Mouse (Mus musculus) cerebellum, postnatal 4 days (tissue): ENCODE results near the gene Zfp960.
A peak's percentile ranks its signal among the peaks of the same experiment; 100 is the strongest.
"Not testable (repeated sequence)": the region's sequence is repeated elsewhere in the genome, so short reads cannot be mapped to it uniquely, and the experiment has no call there.

ENCODE experiments used
- DNase-seq, 2 experiments: peaks; one replicate each; pipeline ENCODE4 v3.0.0; 2022; ENCODE audit warnings: low spot score in 2 of 2, mixed read lengths in 1 of 2

Gene Zfp960

DNA sequence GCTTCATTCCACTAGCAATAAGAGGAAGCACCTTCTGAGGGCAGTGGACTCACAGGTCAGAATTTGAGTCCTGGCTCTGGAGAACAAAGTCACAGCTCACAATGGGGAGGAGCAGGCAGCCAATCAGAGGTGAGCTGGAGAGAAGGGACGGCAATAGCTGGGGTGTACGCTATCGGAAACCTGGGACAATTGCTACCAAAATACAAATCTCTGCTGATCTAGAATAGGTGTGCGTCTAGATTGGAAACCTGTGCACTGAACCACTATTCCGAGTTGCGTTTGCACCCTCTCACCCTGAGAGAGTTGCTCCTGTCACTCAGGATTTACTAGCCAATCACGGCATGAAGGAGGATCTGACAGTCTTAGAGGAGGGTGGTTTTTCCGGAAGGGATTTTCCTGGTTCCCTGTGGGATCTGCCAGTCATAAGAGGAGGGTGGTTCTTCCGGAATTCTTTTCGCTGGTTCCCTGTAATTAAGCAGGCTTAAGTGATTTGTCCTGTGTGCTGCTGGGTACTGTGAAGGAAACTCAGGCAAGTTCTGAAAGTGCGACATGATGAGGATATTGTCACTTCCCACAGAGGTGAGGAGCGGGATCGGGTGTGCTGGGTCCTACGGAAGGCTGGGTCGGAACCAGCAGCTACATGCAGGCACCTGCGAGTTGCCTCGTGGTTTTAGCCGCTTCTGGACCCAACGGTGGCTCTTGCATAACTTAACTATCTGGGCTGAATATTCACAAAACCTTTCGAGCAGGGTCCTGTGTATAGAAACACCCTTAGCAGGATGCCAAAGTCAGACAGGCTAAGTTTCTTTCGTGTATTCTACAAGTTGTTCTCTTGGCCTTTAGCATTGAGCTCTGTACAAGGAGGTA, at the start of gene Zfp960:
TSS of gene Zfp960 (plus strand) at position 486 of the 867 bp plus-strand sequence.
- peak; percentile 45 to 69 for DNase-seq

DNA sequence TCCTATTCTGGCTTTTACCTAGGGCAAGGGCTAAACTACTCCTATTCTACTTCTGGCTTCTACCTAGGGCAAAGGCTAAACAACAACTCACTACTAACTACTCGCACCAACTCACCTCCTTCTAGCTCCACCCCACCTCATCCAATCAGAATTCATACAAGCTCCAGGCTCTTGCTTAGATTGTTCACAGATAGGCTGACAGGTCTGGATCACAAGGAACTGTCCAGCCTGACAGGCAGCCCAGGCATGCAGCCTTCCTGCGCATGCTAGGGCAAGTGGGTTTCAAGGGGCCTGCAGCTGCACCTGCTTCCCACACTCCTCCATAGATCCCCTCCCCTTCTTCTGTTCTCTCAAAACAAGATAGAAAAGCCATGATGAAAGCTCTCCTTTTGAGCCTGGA, 45.8 kb upstream of the Zfp960 start:
- DNase-seq, result not testable (repeated sequence)

DNA sequence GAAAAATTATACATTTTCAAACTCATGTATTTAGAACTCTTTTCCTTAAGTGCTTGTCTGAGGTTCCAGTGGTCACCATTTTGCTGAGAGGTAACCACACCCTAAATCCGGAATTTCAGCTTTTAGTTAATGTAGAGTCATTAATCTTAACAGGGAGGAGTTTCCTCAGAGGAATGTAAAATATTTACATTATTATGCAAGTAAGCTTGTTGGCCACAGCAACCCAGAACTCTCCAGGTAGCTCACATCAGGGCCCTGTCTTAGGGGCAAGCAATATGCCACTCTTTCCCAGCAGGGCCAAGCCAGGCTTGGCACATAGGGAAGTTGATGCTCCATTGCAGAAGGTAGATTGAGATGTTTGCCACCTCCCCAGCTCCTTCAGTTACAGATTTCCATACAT, 4.3 kb upstream of the Zfp960 start:
- DNase-seq, result not testable (repeated sequence)

DNA sequence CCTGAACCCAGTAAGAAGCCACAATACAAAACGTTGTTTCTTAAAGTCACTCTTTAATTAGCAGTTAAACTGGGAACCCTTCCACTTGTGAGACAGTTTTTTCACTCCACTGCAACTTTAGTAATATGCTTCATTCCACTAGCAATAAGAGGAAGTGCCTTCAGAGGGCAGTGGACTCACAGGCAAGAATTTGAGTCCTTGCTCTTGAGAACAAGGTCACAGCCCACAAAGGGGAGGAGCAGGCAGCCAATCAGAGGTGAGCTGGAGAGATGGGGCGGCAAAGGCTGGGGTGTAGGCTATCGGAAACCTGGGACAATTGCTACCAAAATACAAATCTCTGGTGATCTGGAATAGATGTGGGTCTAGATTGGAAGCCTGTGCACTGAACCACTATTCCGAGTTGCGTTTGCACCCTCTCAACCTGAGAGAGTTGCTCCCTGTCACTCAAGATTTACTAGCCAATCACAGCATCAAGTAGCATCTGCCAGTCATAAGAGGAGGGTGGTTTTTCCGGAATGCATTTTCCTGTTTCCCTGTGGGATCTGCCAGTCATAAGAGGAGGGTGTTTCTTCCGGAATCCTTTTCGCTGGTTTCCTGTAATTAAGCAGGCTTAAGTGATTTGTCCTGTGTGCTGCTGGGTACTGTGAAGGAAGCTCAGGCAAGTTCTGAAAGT, 57.1 kb downstream of the Zfp960 start, which contains the start of gene Zfp97:
TSS of gene Zfp97 (plus strand) at position 586 of the 673 bp plus-strand sequence.
- not testable (repeated sequence) for DNase-seq
